Mouse (Mus musculus): ENCODE data around the gene Il1r1.

DNA sequence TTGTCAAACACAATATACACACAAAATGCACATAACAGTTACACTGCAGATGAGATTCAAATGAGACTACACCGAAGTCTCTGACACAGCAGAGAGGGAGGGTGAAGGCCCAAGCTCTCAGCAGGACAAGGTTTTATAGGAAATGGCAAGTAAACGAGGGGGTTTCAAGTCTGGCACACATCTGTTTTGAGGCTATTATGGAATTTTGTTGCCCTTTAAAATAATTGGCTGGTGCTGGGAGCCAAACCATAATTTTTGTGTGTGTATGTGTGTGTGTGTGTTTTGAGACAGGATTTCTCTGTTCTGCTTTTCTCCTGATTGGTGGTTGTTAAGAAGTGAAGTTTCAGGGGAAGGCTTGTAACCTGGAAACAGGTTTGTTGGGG, 128.0 kb downstream of the Il1r1 start:
- no peak for TF ChIP-seq CTCF (conservative IDR thresholded peaks at IDR 0.05; ENCODE audit: insufficient read depth, insufficient read length, low read depth, low read length)
- no peak for TF ChIP-seq POLR2A (IDR thresholded peaks at IDR 0.05; ENCODE audit: low read depth, low read length)
